Mouse (Mus musculus) embryo, embryonic 10 days (tissue): ENCODE data around the gene Slc4a8.

Experiments used
- DNase-seq: peaks from one replicate; pipeline ENCODE4 v3.0.0-alpha.2; 2015; ENCODE audit warnings: low spot score

Gene Slc4a8

DNA sequence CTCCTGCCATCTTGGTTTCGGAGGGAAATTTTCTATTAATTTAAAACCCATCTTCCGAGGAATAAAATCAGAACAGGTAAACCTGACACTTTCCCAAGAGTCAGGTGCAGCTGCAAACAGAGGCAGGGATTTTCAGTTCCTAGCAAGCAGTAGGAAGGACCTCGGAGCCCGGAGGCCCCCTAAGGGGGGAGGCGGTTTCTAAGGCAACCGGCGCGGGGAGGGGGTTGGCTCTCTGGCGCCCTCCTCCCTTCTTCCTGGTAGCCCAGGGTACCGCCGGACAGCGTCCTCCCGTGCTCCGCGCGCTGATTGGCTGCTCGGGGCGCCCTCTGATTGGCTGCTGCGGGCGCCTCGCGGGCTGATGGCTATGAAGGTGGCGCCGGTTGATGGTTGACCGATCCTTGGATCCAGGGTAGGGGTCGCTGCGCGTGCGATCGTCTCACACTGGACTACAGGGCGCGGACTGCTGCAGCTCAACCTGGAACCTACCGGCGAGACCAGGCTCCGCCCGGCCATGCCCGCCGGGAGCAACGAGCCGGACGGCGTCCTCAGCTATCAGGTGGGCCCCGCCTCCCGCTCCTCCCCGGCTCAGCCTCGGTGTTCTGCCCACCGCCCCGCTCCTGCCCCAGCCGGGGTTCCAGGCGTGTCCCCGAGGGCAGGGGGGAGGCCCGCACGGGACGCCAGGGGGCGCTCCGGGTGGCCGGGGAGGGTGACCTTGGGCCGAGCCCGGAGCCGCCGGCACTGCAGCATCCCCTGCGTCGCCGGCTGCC is at the start of gene Slc4a8:
TSS of gene Slc4a8 (plus strand) at position 329 of the 767 bp plus-strand sequence.
- DNase-seq = peak; percentile 94

GRCm38 (mm10) chr15:100714470-100714869 is 47.1 kb upstream of the Slc4a8 start:
- no peak for DNase-seq

- DNase-seq = no peak
These were observed 46.1 kb upstream of the Slc4a8 start for GRCm38 (mm10) chr15:100715399-100715993.

- DNase-seq = no peak
These were observed 43.6 kb upstream of the Slc4a8 start for GRCm38 (mm10) chr15:100717933-100718332.

DNA sequence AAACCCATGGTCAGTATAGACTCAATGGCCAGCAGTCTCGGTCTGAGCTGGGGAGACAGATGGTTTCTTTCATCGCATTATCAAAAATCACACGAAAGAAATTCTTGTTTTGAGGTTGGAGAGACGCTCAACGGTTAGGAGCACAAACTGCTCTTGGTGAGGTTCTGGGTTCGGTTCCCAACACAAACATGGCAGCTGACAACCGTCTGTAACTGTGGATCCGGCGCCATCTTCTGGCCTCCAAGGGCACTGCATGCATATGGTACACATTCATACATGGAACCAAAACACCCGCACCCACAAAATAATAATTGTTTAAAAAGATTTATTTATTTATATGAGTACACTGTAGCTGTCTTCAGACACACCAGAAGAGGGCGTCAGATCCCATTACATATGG is 43.0 kb upstream of the Slc4a8 start:
- DNase-seq = no peak

DNA sequence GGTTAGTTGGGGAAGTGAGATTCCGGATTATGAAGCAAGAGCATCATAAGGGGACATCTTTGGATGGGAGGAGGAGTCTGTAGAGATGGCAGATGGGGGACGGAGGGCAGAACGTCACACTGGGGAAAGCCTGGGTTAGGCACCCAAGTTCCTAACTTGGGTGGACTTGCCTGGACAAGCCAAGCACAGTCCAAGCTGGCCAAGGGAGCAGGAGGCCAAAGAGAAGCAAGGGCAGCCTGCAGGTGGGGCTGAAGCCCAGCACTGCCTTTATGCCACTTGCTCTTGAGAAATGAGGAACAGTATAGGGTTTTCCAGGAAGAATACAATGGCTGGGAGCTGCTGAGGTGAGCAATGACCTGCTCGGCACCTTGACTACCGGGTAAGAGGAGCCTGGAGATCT is 42.3 kb upstream of the Slc4a8 start:
- no peak for DNase-seq

DNA sequence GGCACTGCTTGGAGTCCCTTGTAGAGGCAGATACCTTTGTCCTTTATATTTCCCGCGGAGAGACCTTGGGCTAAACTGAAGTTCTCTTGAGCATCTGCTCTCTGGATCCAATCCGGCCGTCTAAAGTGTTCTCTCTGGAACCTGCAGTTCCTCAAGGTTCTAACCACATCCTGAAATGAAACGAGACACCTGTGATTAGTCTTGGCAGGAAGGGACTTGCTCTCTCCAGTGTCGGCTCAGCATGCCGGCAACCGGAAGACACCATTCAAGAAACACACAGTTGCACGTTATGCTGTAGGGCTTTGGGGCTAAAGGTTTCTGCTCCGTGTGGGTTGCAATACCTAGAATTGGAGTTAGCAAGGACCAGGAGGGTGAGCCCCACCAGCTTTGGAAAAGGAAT is 41.5 kb upstream of the Slc4a8 start:
- DNase-seq = no peak

- no peak for DNase-seq
These were observed 40.1 kb upstream of the Slc4a8 start for GRCm38 (mm10) chr15:100721445-100721844.

- DNase-seq = no peak
These were observed 39.5 kb upstream of the Slc4a8 start for GRCm38 (mm10) chr15:100722026-100722425.

DNA sequence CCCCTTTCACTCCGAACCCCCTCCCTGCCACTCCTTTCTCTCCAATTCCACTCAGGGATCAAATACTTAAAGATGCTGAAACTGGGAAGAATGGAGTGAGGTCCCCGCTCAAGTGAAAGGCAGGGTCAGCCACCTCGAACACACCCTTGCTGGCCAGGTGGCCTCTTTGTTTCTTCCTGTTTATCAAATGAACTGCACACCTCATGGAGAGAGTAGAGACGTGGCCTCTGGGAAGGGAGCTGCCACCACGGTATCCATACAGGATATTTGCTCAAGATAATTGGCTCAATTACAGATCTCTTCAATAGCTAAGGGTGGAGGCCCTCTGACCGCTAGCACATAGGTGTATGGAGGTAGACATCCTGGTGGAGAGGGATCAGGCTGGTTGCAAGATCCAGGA is 39.0 kb upstream of the Slc4a8 start:
- DNase-seq = no peak

DNA sequence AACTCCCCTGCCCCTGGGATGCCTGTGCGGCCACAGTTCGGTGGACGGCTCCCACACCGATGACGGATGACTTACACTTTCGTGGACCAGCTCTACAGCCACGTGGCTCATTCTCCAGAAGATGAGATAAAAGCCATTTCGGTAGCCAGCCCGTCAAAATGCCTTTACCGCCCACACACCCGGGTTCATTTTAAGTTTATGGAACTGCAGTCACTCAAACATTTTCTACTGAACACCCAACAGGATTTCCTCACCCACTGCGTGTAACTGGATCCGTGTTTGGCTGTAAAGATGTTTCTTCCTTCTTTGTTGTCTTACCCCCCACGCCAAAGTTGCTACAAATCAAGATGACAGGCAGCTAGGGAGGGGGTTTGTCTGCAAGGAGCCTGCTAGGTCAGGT is 38.0 kb upstream of the Slc4a8 start:
- DNase-seq = no peak

DNA sequence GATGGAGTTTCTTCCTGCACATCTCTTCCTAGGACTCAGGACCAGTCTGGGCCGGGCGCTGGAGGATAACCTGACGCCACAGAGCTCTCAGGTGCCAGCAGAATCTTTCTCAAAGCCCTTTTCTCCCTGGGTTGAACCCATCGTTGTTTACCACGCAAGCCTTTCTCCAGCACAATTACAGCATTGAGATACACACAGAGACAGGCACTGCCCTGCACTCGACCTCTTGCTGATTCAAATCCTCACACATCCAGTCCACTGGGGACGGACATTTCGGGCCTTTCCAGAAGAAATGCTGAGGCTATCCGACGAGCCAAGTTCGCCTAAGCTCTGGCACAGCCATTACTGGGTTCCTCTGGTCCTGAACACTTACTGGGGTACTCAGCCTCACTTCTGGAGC is 34.8 kb upstream of the Slc4a8 start:
- DNase-seq = no peak

DNA sequence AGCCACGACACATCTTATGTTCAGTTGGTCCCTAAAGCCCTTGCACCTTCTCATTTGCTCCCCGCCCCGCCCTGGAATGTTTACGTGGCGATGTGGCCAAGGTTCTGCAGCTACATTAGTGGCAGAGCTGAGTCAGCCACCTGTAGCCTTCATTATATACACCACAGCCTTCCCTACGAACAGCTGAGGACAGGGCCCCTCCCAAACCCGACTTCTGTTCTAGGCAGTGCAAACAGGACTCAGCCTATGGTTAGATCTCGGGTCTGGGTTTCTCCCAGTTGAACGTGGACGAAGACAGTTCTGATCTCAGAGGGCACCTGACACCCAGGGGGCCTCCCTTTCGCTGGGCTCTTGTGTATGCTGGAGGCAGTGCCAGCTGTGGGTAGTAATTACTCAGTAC is 33.7 kb upstream of the Slc4a8 start:
- no peak for DNase-seq

- DNase-seq = no peak
These were observed 33.0 kb upstream of the Slc4a8 start for GRCm38 (mm10) chr15:100728586-100728985.

GRCm38 (mm10) chr15:100729281-100729985 is 32.1 kb upstream of the Slc4a8 start, which contains the start of gene Galnt6:
Galnt6 (minus strand) TSS chr15:100729376.
- DNase-seq = peak; percentile 38

DNA sequence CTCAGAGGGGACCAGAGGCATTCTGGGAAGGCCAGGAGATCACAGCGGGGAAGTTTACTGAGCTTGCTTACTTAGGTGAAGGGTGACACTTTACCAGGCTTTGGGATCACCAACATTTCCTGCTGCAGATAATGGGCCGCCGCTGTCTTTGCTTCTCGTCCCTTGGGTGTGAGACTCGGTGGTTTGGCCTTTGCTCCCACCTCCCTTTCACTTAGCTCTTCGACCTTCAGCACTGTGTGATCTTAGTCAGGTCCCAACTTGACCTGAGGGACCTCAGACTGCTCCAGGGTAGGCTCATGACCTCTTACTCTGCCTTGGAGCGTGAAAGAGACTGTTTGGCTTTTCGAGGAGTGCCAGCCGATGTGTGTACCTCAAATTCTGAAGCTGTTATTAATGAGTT is 30.5 kb upstream of the Slc4a8 start:
- no peak for DNase-seq

DNA sequence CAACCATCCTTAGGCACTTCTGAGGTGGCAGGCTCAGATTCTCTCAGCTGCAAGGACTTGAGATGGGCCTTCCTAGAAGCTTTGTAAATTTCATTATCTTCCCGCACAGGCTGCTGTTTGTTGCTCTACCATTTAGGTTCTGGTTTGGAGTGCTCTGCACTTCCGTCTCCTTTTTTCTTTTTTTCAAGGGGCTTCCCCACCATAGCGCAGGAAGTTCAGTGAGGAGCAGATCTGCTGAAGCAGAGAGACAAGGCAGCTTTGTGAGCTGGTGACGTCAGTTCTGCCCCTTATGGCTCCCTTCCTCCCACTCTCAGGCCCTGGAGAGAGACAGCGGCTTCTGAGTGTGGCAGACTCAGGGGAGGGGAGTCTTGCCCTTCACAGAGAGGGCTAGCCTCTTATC is 29.0 kb upstream of the Slc4a8 start:
- DNase-seq = peak; percentile 44

- no peak for DNase-seq
These were observed 26.2 kb upstream of the Slc4a8 start for GRCm38 (mm10) chr15:100735095-100735952.

GRCm38 (mm10) chr15:100735953-100736300 is 25.6 kb upstream of the Slc4a8 start:
- DNase-seq = no peak

DNA sequence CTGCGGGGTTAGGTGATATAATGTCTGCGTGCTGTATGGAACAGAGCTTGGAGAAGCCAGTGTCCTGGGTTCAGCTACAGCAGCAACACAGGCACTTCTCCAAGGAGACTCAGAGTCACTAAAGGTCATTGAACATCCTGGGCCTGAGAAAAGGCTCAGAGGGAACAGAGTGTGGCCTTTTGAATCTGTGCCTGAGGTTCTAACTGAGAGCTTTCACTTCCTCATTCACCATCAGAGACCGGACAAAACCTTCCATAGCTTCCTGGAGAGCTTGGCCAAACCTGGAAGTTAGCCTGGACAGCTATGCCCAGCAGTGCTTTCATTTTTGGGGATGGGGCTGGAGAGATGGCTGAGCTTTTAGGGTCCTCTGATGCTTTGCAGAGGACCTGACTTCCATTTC is 23.9 kb upstream of the Slc4a8 start:
- DNase-seq = no peak

DNA sequence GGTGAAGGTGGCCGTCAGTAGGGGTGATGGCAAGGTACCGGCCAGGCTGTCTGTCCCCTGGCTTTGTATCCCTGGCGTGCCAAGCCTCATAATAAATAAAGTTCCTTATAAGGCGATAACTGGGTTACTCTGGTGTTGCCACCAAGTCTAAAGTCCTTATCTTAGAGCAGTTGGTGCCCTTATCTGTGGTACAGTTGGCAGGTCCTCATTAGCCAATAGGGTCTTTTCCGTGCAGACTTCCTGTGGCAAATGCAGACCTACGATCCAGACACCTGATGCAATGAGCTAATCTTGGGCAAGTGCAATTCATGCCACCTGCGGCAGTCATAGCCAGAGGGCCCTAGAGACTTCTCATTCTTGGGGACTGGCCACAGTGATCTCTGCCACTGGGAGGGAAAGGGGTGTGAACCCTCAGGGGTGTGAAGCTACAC is 23.2 kb upstream of the Slc4a8 start:
- DNase-seq = no peak

GRCm38 (mm10) chr15:100739442-100739841 is 22.1 kb upstream of the Slc4a8 start:
- no peak for DNase-seq
